Comparison of ENCODE assay signal across 1 mouse cellular context in the genomic region with DNA sequence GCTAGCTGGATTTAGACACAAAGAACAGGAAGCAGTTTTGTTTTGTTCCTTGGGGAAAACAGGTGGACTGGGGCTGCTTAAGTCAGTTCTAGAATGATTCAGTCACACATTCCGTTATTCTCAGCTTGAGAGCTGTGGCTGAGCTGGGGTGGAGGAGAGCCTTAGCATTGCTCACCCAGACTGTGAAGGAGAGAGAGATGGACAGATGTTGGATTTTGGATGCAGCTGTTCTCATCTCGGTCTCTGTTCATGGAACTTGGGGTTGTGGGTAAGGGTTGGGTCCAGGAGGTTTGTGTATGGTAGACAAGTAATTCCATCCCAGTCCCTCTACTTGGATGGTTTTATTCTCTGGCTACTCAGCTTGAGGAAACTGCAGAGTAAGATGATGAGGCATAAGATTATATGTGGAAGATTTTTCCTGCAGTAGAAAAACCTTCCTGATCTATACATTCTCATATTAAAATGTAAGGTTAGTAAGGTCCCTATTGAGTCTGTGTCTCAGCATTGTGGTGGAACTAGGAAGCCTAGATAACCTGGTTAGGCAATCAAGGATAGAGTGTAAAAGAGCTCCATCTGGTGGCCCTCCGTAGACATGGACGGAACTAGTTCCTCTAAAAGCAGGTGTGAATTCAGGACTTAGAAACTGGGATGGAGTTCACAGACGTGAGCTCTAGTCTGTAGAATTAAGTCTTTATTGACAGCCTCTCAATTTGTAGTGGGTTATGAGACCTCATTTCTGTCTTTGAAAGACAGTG.
A peak's percentile ranks its signal among the peaks of the same experiment; 100 is the strongest.
TF ChIP-seq lines count a peak whose summit lies in the region.

No protein-coding gene starts in this region.

TF ChIP-seq in CH12.LX, 34 proteins besides CTCF, POLR2A, EP300 and RAD21:
- TF ChIP-seq ETS1 (conservative IDR thresholded peaks at IDR 0.05; ENCODE audit: low read depth, low read length) (no peak), SMC3 (IDR thresholded peaks at IDR 0.05; ENCODE audit: low read depth, low read length) (peak; percentile 27; the same call in 1 of the 2 replicates), POLR2AphosphoS2 (IDR thresholded peaks at IDR 0.05; ENCODE audit: low read depth, low read length) (no peak), ELF1 (IDR thresholded peaks at IDR 0.05; ENCODE audit: low read depth, low read length) (0 out of 2 replicates have a peak, but pooled peaks have one; percentile 20), TCF12 (IDR thresholded peaks at IDR 0.05; ENCODE audit: low read depth, low read length) (no peak), SIN3A (IDR thresholded peaks at IDR 0.05; ENCODE audit: low read length) (0 out of 2 replicates have a peak, but pooled peaks have one; percentile 24)
